Mouse (Mus musculus): ENCODE results near the gene Atp2a2. TPM values are rescaled to one million over a fixed set of nuclear protein-coding genes. Genes with fewer than 3 reads are reported as not detected.

Atp2a2 gene
- polyA plus RNA-seq, 1 experiment = 60.1 TPM

GRCm38 (mm10) chr5:122538077-122538476 lies 36.1 kb upstream of the Atp2a2 start:
- Histone ChIP-seq H3K27ac (ENCODE audit: insufficient read depth, low read depth, low read length) (no peak overlapping the region), H3K27me3 (ENCODE audit: control insufficient read depth, insufficient read depth, low read length) (no peaks in the 10 kb centered on the region), H3K36me3 (ENCODE audit: control insufficient read depth, insufficient read depth, low read length) (no peaks in the 10 kb centered on the region), H3K4me3 (ENCODE audit: low read depth, low read length) (no peak overlapping the region), H3K4me1 (ENCODE audit: control insufficient read depth, insufficient read depth, insufficient read length, low read length) (no peaks in the 10 kb centered on the region)
- TF ChIP-seq CTCF (IDR thresholded peaks at IDR 0.05; ENCODE audit: extremely low read depth, insufficient read length, insufficient replicate concordance, low read depth, low read length) (no peak), POLR2A (IDR thresholded peaks at IDR 0.05; ENCODE audit: low read depth, low read length) (no peak)
- WGBS = 89% methylated on average over 11 of the region's 11 CpGs

GRCm38 (mm10) chr5:122537654-122538053 lies 35.6 kb upstream of the Atp2a2 start:
- no peaks in the 10 kb centered on the region for H3K4me1 ChIP-seq (ENCODE audit: control insufficient read depth, insufficient read depth, insufficient read length, low read length)
- H3K27me3 ChIP-seq (ENCODE audit: control insufficient read depth, insufficient read depth, low read length) = no peaks in the 10 kb centered on the region
- TF ChIP-seq POLR2A (IDR thresholded peaks at IDR 0.05; ENCODE audit: low read depth, low read length) = no peak
- no peak for TF ChIP-seq CTCF (IDR thresholded peaks at IDR 0.05; ENCODE audit: extremely low read depth, insufficient read length, insufficient replicate concordance, low read depth, low read length)
- no peak overlapping the region for H3K27ac ChIP-seq (ENCODE audit: insufficient read depth, low read depth, low read length)
- H3K36me3 ChIP-seq (ENCODE audit: control insufficient read depth, insufficient read depth, low read length) = no peaks in the 10 kb centered on the region
- 97% methylated on average over 5 of the region's 5 CpGs for WGBS
- no peak overlapping the region for H3K4me3 ChIP-seq (ENCODE audit: low read depth, low read length)

GRCm38 (mm10) chr5:122533884-122534283 lies 31.9 kb upstream of the Atp2a2 start:
- Histone ChIP-seq H3K27ac (ENCODE audit: insufficient read depth, low read depth, low read length) (no peak overlapping the region), H3K36me3 (ENCODE audit: control insufficient read depth, insufficient read depth, low read length) (no peaks in the 10 kb centered on the region), H3K4me1 (ENCODE audit: control insufficient read depth, insufficient read depth, insufficient read length, low read length) (peaks cover 16% of the 10 kb centered on the region), H3K4me3 (ENCODE audit: low read depth, low read length) (no peak overlapping the region), H3K27me3 (ENCODE audit: control insufficient read depth, insufficient read depth, low read length) (no peaks in the 10 kb centered on the region)
- 67% methylated on average over 8 of the region's 8 CpGs for WGBS
- TF ChIP-seq CTCF (IDR thresholded peaks at IDR 0.05; ENCODE audit: extremely low read depth, insufficient read length, insufficient replicate concordance, low read depth, low read length) = no peak
- no peak for TF ChIP-seq POLR2A (IDR thresholded peaks at IDR 0.05; ENCODE audit: low read depth, low read length)

- Histone ChIP-seq H3K27ac (ENCODE audit: insufficient read depth, low read depth, low read length) (peak overlapping the region; percentile 65; the same call in 1 of the 2 replicates), H3K4me1 (ENCODE audit: control insufficient read depth, insufficient read depth, insufficient read length, low read length) (peaks cover 48% of the 10 kb centered on the region), H3K4me3 (ENCODE audit: low read depth, low read length) (no peak overlapping the region), H3K36me3 (ENCODE audit: control insufficient read depth, insufficient read depth, low read length) (no peaks in the 10 kb centered on the region), H3K27me3 (ENCODE audit: control insufficient read depth, insufficient read depth, low read length) (no peaks in the 10 kb centered on the region)
- TF ChIP-seq CTCF (IDR thresholded peaks at IDR 0.05; ENCODE audit: extremely low read depth, insufficient read length, insufficient replicate concordance, low read depth, low read length) = no peak
- TF ChIP-seq POLR2A (IDR thresholded peaks at IDR 0.05; ENCODE audit: low read depth, low read length) = no peak
- 24% methylated on average over 9 of the region's 9 CpGs for WGBS
Measured at GRCm38 (mm10) chr5:122529913-122530604, 28.0 kb upstream of the Atp2a2 start.

- Histone ChIP-seq H3K27me3 (ENCODE audit: control insufficient read depth, insufficient read depth, low read length) (no peaks in the 10 kb centered on the region), H3K4me1 (ENCODE audit: control insufficient read depth, insufficient read depth, insufficient read length, low read length) (peaks cover 56% of the 10 kb centered on the region), H3K4me3 (ENCODE audit: low read depth, low read length) (no peak overlapping the region), H3K27ac (ENCODE audit: insufficient read depth, low read depth, low read length) (peak overlapping the region; percentile 65), H3K36me3 (ENCODE audit: control insufficient read depth, insufficient read depth, low read length) (no peaks in the 10 kb centered on the region)
- TF ChIP-seq POLR2A (IDR thresholded peaks at IDR 0.05; ENCODE audit: low read depth, low read length) = no peak
- no peak for TF ChIP-seq CTCF (IDR thresholded peaks at IDR 0.05; ENCODE audit: extremely low read depth, insufficient read length, insufficient replicate concordance, low read depth, low read length)
- WGBS = 19% methylated on average over 3 of the region's 3 CpGs
Measured at GRCm38 (mm10) chr5:122529316-122529715, 27.3 kb upstream of the Atp2a2 start.

DNA sequence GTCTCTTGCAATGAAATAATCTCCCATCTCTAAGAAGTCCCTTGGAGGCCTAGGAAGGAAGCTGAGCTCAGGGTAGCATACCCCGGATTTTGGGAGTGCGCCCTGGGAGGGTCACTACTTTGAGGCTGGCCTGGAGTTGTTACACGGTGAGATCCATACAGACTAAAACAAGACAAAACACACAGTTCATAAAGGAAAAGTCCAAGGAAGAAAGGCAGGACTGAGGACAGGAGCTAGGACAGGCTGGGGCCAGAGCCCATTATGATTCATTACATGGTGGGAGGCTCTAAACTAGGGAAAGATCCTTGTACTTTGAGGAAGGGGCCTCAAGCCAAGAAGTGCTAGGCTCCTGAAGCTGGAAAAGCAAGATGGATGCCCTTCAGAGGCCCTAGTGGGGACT lies 26.6 kb upstream of the Atp2a2 start:
- peak overlapping the region; percentile 65 for H3K27ac ChIP-seq (ENCODE audit: insufficient read depth, low read depth, low read length)
- no peak for TF ChIP-seq CTCF (IDR thresholded peaks at IDR 0.05; ENCODE audit: extremely low read depth, insufficient read length, insufficient replicate concordance, low read depth, low read length)
- TF ChIP-seq POLR2A (IDR thresholded peaks at IDR 0.05; ENCODE audit: low read depth, low read length) = no peak

DNA sequence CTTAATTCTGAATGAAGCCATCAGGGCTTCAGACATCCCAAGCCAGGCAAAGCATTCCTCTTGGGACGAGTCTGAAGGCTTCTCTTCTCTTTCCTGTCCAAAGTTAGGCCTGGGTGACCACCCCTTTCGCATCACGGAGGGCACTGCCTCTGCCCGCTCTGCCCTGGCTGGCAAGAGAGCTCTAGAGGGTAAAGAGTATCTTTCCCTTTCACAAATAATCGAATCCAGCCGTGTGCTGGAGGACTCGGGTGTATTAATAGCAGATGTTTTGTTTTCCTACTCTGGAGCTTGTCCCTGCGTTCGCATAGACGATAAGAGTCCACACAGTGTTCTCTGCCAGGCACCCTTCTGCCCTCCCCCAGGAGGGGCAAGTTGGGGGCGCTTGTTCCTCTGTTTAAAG lies 25.7 kb upstream of the Atp2a2 start:
- H3K27me3 ChIP-seq (ENCODE audit: control insufficient read depth, insufficient read depth, low read length) = no peaks in the 10 kb centered on the region
- peaks cover 58% of the 10 kb centered on the region for H3K4me1 ChIP-seq (ENCODE audit: control insufficient read depth, insufficient read depth, insufficient read length, low read length)
- peak overlapping the region; percentile 42; the same call in 1 of the 2 replicates for H3K27ac ChIP-seq (ENCODE audit: insufficient read depth, low read depth, low read length)
- WGBS = 21% methylated on average over 11 of the region's 11 CpGs
- H3K4me3 ChIP-seq (ENCODE audit: low read depth, low read length) = no peak overlapping the region
- H3K36me3 ChIP-seq (ENCODE audit: control insufficient read depth, insufficient read depth, low read length) = no peaks in the 10 kb centered on the region
- TF ChIP-seq POLR2A (IDR thresholded peaks at IDR 0.05; ENCODE audit: low read depth, low read length) = no peak
- TF ChIP-seq CTCF (IDR thresholded peaks at IDR 0.05; ENCODE audit: extremely low read depth, insufficient read length, insufficient replicate concordance, low read depth, low read length) = no peak

More for the DNA sequence above, 26.6 kb upstream of the Atp2a2 start:
- H3K27me3 ChIP-seq (ENCODE audit: control insufficient read depth, insufficient read depth, low read length) = no peaks in the 10 kb centered on the region
- H3K36me3 ChIP-seq (ENCODE audit: control insufficient read depth, insufficient read depth, low read length) = no peaks in the 10 kb centered on the region
- H3K4me1 ChIP-seq (ENCODE audit: control insufficient read depth, insufficient read depth, insufficient read length, low read length) = peaks cover 58% of the 10 kb centered on the region
- H3K4me3 ChIP-seq (ENCODE audit: low read depth, low read length) = no peak overlapping the region
- WGBS = 64% methylated on average over 3 of the region's 3 CpGs
